Mouse (Mus musculus): ENCODE data around the gene Tmx4.
"Not testable (repeated sequence)": the region's sequence is repeated elsewhere in the genome, so short reads cannot be mapped to it uniquely, and the experiment has no call there.

Tmx4 gene

DNA sequence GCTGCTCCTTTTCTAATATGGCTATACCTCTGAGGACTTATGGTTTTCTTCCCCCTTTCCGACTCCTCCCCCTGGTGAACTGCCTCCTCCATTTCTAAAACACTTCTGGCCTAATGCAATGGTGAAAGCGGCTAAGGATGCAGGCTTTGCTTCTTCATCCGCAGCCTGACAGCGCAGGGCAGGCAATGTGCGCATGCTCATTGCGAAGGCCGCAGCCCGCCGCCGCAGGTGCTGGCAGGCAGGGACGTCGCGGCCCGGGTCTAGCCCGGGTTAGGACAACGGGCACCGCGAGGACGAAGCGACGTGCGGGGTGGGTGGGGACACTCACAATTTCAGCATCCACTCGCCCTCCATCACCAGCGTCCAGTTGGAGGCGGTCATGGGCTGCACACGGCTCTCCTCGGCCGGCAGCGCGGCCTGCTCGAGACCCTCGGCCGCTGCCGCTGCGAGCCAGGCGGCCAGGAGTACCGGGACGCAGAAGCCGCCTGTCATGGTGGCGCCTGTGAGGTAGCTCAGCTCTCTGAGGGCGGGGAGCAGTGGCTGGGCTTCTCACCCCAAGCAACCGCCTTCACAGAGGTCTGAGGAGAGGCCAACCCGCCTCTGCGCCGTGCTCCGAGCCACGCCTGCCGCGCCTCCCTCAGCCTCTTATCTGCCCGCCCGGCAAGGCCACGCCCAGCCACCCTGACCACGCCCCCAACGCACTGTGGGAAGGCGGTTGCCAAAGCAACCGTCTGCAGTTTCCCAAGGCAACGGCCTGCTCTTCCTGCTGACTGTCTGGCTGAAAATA is at the start of gene Tmx4:
Gene Tmx4 (minus strand): TSS at position 632 of the 787 bp plus-strand sequence.
- peak; percentile 97 for DNase-seq (ENCODE audit: low read depth, low spot score)

DNA sequence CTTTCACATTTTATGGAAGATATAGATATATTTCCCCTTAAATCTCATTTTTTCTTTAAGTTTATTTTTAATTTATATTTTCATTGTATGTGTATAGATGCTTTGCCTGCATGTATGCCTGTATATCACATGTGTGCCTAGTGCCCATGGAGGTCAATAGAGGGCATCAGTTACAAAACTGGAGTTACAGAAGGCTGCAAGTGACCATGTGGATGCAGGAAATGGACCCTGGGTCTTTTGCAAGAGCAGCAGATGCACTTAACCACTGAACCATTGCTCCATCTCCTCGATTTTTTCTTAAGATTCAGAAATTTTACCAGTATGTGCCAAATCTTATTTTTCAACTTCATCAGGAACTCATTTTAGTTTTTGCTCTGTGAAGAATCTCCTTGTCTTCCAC is 48.2 kb upstream of the Tmx4 start:
- DNase-seq (ENCODE audit: low read depth, low spot score), result no peak

- DNase-seq (ENCODE audit: low read depth, low spot score), result no peak
Observed at GRCm38 (mm10) chr2:134691055-134691454, 47.1 kb upstream of the Tmx4 start.

- DNase-seq (ENCODE audit: low read depth, low spot score), result no peak
Observed at GRCm38 (mm10) chr2:134682326-134682725, 38.4 kb upstream of the Tmx4 start.

DNA sequence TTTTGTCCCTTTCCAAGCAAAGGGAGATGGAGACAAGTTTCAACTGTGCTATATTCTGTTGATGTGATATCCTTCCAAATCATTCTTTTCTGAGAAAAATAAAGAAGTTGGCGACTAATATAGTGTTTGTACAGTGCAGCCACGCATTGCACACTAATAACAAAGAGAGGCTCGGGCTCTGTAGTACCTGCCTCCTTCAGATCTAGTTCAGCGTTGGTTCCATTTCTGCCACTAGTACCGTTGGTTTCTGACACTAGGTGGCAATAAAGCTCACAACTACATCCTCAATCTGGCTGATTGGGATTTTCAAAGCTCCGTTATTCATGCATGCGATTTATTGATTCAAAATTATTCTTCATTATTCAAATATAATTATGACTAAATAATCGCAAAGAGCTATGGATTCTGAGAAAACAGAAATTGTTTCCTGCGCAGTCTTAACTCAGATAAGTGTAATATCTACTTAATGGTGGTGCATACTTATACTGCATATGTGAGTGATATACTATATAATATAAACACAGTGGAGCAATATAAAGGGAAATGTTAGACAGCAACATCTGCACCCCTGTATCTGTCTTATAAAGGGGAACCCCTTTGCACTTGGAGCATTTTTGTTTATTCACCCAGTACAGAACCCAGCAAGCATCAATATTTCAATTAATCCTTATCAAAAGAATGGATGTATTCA is 37.5 kb upstream of the Tmx4 start:
- DNase-seq (ENCODE audit: low read depth, low spot score), result peak; percentile 25

GRCm38 (mm10) chr2:134679567-134679966 is 35.6 kb upstream of the Tmx4 start:
- no peak for DNase-seq (ENCODE audit: low read depth, low spot score)

DNA sequence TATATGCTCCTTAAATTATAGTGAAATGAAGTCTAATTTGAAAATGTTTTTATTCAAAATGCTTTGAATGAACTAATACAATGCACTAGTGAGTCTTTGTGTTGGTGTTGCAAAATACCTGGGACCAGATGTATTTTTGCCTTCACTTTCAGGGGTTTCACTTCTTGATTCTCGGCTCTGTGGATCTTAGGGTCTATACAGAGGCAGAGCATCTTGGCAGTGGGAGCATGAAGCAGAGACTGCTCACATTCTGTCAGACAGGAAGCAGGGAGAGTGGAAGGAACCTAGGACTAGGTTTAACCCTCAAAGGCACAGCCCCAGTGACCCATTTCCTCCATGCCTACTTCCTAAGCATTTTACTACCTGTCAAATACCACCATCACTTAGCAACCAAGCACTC is 31.5 kb upstream of the Tmx4 start:
- no peak for DNase-seq (ENCODE audit: low read depth, low spot score)

DNA sequence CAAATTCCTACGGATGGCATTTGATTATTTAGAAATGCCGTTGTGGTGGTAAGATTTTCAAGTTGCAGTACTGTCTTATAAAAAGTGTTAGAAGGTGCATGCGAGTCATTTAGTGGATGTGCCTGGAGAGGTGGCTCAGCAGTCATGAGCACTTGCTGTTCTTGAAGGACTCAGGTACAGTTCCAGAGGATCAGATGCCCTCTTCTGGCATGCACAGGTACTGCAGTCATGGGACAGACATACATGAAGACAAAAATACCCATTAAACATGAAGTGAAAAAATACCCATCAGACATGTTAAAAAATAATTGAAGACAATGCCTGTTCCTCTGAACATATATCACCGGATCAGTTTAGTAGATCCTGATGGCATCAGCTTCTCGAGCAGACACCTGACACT is 29.7 kb upstream of the Tmx4 start:
- DNase-seq (ENCODE audit: low read depth, low spot score), result peak; percentile 43

DNA sequence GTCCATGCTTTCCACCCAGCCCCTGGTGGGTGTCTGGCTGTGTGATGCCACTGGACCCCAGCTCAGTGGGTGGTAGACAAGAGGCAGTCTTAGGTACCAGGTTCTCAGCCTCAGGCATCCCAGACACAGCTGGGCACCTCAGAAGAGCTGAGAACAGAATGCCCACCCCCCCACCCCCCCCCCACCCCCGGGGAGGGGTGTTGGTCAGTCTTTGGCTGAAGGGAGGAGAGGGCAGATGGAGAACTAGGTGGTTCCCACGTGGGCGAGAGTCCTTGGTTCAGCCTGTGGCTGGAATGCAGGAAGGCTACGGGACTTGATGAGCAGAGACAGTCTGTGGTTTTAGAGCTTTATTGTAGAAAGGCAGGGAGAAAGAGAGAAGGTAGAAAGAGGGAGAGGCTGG is 12.5 kb upstream of the Tmx4 start:
- DNase-seq (ENCODE audit: low read depth, low spot score), result no peak

GRCm38 (mm10) chr2:134654668-134655067 is 10.7 kb upstream of the Tmx4 start:
- DNase-seq (ENCODE audit: low read depth, low spot score), result no peak

- no peak for DNase-seq (ENCODE audit: low read depth, low spot score)
Observed at GRCm38 (mm10) chr2:134652759-134653158, 8.8 kb upstream of the Tmx4 start.

DNA sequence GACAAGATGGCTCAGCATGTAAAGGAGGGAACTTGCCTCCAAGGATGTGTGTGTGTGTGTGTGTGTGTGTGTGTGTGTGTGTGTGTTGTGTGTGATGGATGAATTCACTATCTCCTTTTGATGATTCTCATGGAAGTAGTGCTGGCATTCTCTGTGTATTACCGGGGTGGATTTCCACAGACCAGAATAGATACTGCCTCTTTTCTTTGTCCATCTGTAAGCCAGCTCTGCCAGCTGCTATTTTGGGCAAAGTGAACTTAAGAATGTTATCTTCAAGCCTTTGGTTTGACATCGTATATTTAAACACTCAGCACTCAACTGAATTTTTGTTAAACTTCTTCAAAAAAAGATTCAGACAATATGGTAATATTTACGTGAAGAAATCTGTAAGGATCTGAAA is 5.1 kb upstream of the Tmx4 start:
- no peak for DNase-seq (ENCODE audit: low read depth, low spot score)

GRCm38 (mm10) chr2:134645752-134646151 is 1.8 kb upstream of the Tmx4 start:
- DNase-seq (ENCODE audit: low read depth, low spot score), result no peak

GRCm38 (mm10) chr2:134645166-134645565 is 1.2 kb upstream of the Tmx4 start:
- DNase-seq (ENCODE audit: low read depth, low spot score), result no peak

GRCm38 (mm10) chr2:134644301-134644912 is 462 bp upstream of the Tmx4 start:
- DNase-seq (ENCODE audit: low read depth, low spot score), result no peak

- DNase-seq (ENCODE audit: low read depth, low spot score), result no peak
Observed at GRCm38 (mm10) chr2:134642377-134642776, 1.6 kb downstream of the Tmx4 start.

DNA sequence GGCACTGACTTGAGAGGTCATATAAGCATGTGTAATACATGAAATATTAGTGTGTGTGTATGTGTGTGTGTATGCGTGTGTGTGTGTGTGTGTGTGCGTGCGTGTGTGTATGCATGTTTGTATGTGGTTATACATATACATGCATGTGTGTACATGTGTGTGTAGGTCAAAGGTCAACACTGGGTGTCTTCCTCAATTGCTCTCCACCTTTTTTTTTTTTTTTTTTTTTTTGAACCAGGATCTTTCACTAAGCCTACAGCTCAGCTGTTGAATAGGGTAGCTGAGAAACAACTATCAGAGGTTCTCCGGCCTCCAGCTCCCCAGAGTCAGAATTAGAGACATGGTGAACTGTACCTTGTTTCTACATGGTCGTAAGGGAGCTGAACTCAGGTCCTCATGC is 2.6 kb downstream of the Tmx4 start:
- no peak for DNase-seq (ENCODE audit: low read depth, low spot score)

DNA sequence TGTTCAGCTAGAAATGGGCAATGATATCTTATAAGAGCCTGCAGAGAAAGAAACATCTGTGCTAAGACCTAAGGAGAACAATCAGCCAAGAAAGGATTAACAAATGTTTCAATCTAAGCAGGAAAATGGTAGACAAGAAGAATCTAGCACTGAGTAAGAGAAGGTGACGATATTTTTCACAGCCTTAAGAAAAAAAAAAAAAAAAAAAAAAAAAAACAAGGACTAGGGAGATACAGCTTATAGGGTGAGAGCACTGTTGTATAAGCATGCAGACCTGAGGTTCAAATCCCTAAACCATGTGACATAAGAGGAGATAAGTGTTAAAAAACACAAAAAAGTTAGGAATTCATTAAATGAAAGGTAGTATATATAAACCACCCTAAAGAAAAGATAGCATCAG is 3.5 kb downstream of the Tmx4 start:
- DNase-seq (ENCODE audit: low read depth, low spot score), result no peak

DNA sequence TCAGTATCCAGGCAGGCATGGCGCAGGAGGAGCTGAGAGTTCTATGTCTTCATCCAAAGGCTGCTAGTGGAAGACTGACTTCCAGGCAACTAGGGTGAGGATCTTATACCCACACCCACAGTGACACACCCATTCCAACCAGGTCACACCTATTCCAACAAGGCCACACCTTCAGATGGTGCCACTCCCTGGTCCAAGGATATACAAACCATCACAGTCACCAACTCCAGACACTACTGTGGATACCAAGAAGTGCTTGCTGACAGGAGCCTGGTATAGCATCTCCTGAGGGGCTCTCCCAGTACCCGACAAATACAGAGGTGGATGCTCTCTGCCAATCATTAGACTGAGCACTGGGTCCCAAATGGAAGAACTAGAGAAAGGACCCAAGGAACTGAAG is 15.4 kb downstream of the Tmx4 start:
- DNase-seq (ENCODE audit: low read depth, low spot score), result not testable (repeated sequence)

DNA sequence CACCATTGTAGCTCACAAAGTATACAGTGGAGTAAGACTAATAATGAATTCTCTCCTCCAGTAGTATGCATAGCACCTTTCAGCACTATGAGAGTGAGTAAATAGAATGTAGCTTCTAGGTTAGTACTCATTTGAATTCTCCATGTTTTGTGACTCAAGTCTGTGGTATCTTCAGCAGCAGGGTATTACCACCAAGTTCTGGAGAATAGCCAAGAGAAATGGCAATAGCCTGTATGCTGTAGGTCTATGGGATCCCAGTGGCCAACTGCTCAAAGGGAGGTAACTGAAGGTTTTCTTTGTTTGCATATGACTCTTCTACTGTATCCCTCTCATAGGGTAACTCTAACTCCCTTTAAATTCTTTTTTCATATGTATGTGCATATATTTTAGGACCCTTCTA is 39.0 kb downstream of the Tmx4 start:
- no peak for DNase-seq (ENCODE audit: low read depth, low spot score)

DNA sequence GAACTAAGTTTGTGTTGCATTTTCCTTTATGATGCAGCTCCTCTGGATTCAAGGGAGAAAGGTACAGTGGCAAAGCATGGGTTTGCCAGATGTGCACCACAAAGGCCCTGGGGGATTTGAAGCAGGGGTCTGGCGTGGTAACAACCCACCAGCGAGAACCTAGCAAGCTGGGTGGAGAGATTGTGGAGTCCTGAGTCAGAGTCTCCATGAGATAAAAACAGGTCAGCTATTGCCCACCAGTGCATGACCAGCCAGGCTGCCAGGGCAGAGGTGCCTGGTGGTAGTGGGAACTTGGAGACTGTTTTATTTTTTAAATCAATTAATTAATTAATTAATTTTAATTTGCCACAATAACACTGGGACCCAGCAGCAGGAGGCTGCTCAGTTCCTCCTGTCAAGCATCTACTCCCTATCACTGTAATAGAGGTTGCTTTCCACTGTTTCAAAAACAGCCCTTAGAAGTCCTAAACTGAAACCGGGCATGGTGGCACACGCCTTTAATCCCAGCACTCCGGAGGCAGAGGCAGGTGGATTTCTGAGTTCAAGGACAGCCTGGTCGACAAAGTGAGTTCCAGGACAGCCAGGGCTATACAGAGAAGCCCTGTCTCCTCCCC is 52.8 kb downstream of the Tmx4 start:
- DNase-seq (ENCODE audit: low read depth, low spot score), result no peak

- no peak for DNase-seq (ENCODE audit: low read depth, low spot score)
Observed at GRCm38 (mm10) chr2:134585243-134585642, 58.7 kb downstream of the Tmx4 start.
